Mouse (Mus musculus) gastrocnemius, postnatal 36 days (tissue): Measurements from ENCODE around the gene Smg6. TPM values are rescaled to one million over a fixed set of nuclear protein-coding genes. Genes with fewer than 3 reads are reported as not detected.

Experiments used
- DNase-seq, 2 experiments: peaks; one replicate each; pipeline ENCODE4 v3.0.0; 2022
- intact Hi-C: fragments of 180-260 bp; cut with DNase I; formaldehyde crosslinking; loops from one replicate; pipeline ENCODE4 v1.15.1; 2025
- total RNA-seq, 2 experiments: library from RNA; stranded (reverse); gene quantifications; 2 replicates each; pipeline ENCODE4 v1.2.3; 2021

Smg6 gene
- total RNA-seq, 2 experiments from 2014 or later, result 8.4 to 11.4 TPM

DNA sequence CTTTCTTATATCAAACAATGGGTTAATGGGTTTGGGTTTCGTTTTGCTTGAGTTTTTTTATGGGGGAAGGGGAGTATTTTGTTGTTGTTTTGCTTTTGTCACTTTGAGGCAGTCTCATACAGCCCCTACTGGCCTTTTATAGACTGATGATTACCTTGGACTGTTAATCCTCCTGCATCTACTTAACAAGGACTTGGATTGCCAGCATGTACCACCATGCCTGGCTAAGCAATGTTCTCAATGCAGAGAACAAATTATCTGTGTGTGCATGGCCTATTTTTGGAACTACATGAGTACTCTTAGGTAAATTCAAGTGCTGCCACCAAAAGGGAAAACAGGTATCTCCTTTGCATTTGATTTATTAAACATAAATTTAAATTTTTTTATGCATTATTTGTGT lies 157.4 kb downstream of the Smg6 start:
- no peak for DNase-seq
- intact Hi-C loops, result no loop called here

DNA sequence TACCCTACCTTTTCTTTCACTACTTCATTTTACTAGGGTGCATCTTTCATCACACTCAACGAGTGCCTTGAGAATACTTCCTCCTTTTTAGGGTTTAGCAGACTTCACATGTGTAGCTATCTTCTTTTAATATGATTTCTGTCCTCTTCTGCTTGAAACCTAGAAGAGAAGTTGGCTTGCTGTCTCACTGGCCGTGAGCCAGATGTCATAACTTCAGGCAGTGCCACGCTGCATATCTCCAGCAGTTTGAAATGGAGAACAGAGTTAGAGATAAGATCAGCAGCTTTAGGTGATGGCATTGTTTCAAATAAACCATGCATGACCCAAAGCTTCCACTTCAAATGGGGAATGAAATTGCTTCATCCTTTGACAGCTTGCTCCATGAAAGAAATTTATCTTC lies 166.5 kb downstream of the Smg6 start:
- peak in 1 of 2 experiments; percentile 23 for DNase-seq
- intact Hi-C loops, result no loop called here

DNA sequence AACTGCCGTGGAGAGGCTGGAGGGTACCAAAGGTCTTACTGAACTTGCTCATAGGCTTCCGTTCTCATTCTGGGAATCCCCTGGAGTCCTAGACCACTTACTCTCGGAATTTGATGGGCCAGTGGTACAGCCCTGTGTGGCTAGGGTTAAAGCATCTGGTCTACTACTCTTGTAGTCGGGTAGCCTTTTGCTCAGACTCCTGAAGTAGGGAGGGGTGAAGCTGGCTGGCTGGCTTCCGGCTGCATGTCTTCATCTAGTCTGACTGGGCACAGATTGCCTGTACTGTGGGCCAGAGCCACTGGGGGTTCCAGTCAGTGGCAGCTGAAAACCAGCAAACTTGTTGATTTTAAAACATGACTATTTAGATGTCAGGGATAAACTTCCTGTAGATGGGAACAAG lies 167.0 kb downstream of the Smg6 start:
- no peak for DNase-seq
- intact Hi-C loops, result no loop called here

DNA sequence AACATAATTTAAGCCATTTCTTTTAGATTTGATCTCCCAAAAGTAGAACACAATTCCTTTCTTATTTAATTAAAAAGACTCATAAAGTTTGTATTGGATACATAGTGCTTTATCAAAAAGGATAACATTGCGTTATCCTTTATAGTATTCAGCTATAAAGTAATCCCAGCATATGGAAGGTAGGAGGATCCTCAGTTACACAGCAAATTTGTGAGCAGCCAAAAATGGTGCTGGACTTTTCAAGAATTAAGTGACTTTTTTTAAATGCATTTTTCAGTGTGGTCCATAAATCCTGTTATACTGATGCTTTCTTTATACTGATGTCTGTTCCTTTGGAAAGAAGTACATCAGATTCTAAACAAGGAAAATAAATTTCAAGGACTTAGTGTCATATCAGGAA lies 169.1 kb downstream of the Smg6 start:
- intact Hi-C loops, result no loop called here
- DNase-seq, result no peak

DNA sequence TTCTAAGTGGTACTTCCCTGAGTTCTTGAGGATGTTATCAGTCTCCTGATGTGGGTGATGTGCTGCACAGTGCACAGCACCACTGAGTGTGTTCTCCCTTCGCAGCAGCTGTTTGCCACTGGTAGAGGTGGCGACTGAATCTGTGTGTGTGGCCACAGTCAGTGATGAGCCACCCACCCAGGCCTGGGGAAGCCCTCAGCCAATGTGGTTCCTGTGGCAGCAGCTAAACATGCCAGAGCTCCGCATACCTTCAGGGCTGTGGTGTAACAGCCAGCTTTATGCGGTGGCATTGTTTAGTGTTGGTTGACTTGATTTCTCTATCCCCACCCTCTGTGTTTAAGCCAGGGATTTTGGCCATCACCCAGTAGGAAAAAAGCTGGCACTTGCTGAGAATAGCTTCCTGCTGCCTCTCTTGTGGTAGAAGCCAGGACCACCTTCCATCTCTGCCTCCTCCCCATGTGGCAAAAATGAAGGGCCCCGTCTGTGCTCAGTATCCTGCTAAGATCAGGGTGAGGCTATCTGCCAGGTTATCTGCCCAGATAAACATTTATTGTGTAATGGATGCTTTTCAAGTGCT lies 177.2 kb downstream of the Smg6 start:
- intact Hi-C loops, result no loop called here
- DNase-seq, result no peak

DNA sequence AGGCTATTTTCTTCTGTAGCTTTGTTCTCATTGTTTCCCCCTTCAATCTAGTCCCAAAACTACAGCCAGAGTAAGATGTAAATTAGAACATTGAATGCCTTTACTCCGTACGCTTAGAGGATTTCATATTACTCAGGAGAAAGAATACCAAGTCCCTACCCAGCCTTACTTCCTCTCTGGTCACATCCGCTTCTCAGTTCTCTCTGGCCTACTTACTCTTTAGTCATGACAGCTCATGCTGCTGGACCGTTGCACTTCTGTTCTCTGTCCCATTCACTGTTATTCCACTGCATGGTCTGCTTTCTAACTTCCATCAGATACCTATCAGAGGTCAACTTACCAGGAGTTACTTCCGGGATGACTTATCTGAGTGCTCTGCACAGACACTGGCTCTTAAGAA lies 181.0 kb downstream of the Smg6 start:
- DNase-seq, result no peak
- intact Hi-C loops, result no loop called here

DNA sequence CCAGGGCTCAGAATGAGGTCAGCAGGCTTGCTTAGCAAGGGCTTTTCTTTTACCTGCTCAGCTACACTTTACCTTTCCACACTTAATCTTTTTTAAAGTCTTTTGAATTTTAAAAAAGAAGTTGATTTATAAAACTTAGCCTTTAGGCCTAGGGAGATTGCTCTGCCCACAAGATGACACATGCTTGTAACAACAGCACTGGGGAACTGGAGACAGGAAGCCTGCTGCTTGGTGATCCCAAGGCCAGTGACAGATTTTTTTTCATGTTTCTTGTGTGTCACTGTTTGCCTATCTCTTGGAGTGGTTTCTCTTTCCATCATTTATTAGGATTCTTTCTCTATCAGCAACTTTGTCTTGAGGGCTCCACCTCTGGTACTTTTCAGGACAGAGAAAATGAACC lies 183.3 kb downstream of the Smg6 start:
- DNase-seq, result no peak
- intact Hi-C loops, result no loop called here

DNA sequence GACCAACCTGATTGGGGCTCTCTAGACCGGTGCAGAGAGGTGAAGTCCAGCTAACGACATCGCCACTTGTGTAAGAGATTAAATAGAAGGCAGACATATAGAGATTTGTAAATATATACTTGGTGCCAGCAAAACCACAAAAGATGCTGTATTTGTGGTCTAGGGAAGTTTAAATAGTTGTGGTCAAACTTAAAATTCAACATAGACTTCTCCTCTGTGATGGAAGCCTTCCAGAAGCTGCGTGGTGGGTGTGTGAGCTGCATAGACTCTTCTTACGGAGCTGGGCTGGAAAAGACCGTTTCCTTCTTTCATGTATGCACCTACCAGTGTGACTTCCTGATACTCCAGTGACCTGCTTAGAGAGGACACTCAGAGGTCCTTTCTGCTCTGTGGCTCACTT lies 190.8 kb downstream of the Smg6 start:
- intact Hi-C loops, result no loop called here
- DNase-seq, result no peak

DNA sequence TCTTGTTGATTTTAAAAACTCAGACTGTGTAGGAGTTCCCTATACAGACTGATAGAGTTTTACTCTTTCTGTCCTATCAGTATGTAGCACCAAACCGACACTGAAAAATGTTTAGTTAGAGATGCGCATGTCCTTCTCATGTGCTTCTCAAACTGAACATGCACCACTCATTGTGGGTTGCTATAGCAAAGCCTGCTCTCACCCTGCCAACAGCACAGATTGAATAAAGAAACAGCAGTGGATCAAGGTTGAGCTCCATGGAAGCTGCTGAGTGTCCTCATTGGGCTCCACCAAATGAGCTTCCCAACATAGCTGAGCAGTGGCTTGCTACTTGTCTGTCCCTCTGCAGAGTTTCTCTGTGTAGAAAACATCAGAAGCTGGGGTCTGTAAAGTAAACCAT lies 192.5 kb downstream of the Smg6 start:
- intact Hi-C loops, result no loop called here
- no peak for DNase-seq

DNA sequence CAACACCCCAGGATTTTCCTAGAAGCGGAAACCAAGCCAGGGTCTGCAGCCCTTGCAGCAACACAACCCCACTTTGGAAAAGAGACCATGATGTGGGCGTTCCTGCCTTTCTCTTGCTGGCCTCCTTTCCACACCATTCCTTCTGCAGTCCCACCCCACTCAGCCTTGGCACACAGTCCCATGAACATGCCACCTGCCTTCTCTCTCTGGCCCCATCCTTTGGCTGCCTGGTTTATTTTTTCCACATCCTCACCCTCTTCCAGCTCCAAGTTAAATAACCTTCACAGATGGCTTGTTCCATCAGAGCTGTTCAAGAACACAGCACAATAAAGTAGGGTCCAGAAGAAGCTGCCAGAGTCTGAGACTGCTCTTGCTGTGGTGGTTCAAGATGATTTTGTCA lies 193.7 kb downstream of the Smg6 start:
- intact Hi-C loops, result no loop called here
- DNase-seq, result peak; percentile 20

DNA sequence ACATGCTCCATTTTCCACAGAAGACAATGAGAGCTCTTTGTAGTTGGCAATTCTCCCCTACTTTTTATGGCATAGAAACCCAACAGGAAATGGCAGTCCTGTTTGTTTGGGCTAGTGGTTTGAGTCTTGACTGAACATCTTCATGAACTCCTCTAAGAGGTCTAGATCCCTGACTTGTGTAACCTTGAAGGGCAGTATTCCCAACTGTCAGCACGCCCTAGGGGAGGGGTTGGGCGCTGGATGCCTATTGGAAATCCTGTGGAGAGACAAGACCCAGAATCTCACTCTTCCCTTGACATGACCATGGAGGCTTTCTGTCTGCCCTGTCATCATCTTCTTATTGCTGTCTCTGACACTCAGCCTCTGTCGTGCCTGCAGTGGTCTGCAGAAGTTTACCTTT lies 194.2 kb downstream of the Smg6 start:
- intact Hi-C loops, result no loop called here
- DNase-seq, result no peak

DNA sequence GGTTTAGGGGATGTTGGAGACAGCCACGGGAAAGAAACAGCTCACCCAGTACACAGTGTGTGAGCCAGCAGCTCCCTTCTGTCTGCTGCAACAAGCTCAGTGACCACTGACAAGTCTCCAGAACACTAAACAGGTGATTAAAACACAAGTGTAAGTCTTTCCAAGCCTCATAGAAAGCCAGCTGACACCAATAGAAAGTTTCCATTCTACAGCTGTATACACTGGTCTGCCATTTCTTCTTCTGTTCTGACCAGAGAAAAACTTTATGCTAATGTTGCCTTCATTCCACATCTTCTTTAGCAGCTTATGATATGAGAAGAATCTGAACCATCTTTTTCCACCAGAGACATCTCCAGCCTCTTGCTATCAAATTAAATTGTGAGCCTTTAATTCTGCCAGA lies 195.7 kb downstream of the Smg6 start:
- intact Hi-C loops, result no loop called here
- no peak for DNase-seq

DNA sequence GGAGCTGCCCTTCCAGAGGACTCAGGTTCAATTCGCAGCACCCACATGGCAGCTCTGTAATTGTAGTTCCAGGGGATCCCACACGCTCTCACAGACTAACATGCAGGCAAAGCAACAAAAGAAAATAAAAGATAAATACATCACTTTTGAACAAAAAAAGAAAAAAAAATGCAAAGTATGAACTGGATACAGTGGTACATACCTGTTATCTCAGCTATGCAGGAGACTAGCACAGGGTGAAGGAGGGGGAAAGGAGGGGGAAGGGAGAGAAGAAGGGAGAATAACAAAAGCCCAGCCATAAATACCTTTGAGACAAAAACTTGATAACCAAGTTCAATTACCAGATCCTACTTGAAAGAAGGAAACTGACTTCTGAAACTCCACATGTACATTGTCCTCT lies 198.8 kb downstream of the Smg6 start:
- no peak for DNase-seq

DNA sequence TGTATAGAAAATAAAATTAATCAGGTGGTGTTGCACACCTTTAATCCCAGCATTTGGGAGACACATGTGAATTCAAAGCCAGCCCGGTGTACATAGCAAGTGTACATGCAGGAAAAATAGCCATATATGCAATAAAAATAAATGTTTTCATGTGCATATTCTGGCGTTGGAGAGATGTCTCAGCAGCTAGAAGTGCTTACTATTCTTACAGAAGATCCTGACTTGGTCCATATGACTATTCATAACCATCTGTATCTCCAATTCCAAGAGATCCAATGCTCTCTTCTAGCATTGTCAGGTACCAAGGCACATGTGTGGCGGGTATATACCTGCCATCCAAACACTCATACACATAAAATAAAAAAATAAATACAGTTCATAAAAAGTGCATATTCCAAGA lies 200.8 kb downstream of the Smg6 start:
- no peak for DNase-seq
- intact Hi-C loops, result no loop called here

More for the DNA sequence above, 198.8 kb downstream of the Smg6 start:
- intact Hi-C loops, result no loop called here

DNA sequence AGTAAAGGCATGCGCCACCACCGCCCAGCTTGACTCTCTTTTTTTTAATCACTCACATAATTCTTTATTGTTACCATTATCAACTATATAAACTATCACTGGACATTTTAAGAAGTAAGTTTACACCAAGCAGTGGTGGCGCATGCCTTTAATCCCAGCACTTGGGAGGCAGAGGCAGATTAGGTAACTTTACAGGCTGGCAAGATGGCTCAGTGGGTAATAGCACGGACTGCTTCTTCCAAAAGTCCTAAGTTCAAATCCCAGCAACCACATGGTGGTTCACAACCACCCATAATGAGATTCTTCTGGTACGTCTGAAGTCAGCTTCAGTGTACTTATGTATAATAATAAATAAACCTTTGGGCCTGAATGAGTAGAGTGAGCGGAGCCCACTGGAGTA lies 203.9 kb downstream of the Smg6 start:
- intact Hi-C loops, result no loop called here
- DNase-seq, result no peak

DNA sequence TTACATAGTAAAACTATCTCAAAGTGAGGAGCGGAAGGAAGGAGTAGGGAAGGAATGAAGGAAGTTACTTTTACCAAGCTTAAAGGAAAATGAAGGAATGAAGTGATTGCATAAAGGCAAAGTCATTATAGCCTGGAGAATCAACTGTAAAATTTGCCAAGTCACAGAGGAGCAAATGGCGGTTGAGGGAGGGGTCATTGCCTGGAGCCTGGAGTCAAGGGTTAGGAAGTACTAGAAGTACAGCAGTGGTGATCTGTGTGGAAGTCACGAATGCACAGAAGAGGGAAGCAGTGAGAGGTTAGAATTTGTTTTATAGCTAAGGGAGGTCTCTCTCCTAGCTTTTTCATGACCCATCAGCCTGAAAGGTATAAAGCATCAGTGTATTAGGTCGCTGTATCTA lies 205.7 kb downstream of the Smg6 start:
- no peak for DNase-seq
- intact Hi-C loops, result no loop called here

DNA sequence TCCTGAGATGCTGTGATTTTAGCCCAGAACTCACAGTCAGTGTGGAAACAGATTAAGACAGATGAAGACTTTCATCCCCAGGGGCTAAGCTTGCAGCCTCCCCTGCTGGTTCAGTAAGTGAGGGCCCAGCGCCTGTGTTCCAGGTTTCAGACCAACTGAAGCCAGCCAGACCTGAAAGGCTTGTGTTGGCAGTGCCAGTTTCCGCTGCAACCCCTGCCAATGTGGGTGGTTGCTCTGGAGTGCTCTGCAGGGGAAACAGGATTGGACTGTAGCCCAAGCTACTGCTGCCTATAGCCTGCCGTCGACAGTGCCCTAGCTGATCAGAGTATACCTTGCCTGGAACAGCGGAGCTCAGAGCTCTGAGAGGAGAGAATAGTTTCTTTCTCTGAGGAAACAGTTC lies 206.7 kb downstream of the Smg6 start:
- peak in 1 of 2 experiments; percentile 35 for DNase-seq
- intact Hi-C loops, result no loop called here

DNA sequence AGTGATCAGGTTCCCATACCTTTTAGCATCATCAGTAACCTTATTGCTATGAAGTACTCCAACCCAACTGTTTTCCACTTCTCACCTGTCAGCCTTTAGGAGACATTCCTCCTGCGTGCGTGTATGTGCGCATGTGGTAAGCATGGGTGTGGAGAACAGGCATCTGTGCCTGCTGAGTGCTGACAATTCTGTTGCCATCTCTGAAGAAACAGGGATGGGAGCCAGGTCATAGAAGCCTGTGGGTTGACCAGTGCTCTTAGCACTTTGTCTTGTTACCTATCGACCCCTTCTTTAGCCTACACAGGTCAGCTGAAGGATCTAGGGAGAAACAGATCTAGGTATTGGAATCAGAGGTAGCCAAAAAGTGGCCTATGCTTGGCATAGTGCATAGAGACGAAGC lies 207.8 kb downstream of the Smg6 start:
- intact Hi-C loops, result no loop called here
- no peak for DNase-seq

DNA sequence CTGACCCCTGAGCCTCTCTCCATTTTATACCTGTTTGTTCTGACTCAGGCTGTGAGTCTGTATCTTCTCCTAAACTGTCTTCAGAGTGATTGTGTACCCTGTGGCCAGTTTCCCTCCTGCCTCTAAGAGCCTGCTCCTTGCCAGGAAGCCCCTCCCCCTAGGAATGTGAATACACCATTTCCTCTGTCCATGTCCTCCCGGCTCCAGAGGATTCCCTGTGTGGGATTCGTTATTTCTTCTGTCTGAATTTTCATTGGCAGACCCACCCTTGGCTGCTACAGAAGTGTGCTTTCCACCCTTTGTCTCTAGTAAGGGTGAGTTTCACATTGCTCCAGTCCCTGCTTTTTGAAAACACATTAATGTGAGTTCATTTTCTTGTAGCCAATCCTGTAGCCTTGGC lies 208.3 kb downstream of the Smg6 start:
- intact Hi-C loops, result no loop called here
- DNase-seq, result no peak

DNA sequence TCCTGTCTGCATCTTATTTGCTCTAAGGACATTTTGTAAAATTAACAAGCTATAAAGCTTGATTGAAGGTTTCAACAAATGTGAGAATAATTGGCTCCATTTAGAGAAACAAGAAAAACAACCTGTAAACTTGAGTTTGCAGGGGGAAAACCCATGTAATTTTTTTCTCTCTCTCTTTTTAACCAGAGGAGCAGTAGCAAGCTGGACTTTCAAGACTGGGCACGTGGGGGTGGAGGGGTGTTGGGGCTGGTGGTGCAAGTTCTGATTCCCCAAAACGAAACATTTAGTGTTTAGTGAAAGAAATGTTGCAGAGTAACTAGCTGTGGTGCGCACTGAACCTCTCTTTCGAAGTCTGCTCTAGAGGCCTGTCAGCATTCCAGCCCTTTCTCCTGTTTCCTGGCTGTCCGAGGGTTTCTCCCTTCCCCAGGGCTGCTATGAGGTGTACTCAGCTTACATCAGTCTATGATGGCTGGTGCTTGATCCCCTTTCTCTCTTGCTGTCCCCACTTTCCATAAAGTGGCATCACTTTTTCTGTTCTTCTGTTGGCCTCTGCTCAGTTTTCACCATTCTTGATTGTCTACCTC lies 209.0 kb downstream of the Smg6 start:
- no peak for DNase-seq
- intact Hi-C loops, result no loop called here

DNA sequence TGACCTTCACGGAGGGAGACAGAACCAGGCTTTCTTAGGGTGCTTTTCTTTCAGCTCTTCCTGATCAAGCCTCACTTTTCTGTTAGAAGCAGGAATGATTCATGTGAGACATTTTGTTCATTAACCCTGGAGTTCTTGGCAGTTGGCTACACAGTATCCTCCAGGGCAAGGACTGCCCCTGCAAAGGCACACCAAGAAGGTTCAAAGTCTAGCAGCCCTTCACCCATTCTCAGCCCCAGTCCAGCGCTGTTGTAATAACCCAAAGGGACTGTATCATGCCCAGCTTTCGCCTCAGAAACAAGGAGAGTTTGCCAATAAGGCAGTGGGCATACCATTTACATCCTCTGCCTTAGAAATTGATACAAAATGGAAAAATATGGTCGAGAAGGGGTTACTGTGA lies 209.7 kb downstream of the Smg6 start:
- no peak for DNase-seq
- intact Hi-C loops, result no loop called here

DNA sequence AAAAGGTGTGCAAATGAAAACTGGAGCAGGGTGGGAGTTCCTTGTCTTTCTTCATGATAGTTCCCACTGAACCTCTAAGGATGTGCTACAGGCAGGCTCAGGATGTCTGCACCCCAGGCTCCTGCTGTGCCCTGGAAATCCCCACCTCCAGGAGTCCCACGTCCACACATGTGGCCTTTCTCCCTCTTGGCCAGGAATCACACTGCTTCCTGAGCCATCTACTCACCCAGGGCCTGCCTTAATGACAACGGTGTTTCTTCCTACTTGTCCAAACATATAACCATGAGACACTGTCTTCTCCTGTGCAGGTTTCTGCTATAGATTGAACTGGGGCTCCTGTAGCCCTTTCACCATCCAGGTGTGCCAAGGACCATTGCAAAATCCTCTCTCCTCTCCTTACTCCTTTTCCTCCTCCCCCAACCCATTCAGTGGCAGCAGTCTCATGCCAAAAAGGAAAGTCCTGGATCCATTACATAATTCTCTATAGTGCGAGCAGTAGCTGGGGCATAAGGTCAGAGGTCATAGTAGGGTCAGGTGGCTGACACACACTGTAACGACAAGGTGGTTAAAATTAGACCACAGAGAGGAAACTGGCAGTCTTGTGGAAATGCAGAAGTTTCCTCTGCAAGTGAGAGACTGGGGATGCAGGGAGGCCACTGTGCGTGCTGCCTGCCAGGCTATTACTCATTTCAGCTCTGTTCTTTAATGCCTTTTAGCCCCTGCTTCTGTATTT lies 211.2 kb downstream of the Smg6 start:
- DNase-seq, result no peak
- intact Hi-C loops, result no loop called here
